Mouse (Mus musculus): ENCODE data around the gene Psmb2.

Psmb2 gene

GRCm38 (mm10) chr4:126707439-126707826, 30.0 kb downstream of the Psmb2 start:
- in situ Hi-C loops (cut with MboI; ENCODE audit: unreplicated experiment in 2 of 2), result no loop called here

GRCm38 (mm10) chr4:126732111-126732510, 54.7 kb downstream of the Psmb2 start:
- in situ Hi-C loops (cut with MboI; ENCODE audit: unreplicated experiment in 2 of 2), result loop anchor here in 1 of 2 experiments (25.0 kb wide), 1 partner anchor 505 kb away; the partner anchor contains the start of gene Smim12

GRCm38 (mm10) chr4:126732531-126733380, 55.3 kb downstream of the Psmb2 start:
- in situ Hi-C loops (cut with MboI; ENCODE audit: unreplicated experiment in 2 of 2), result loop anchor here in 1 of 2 experiments (25.0 kb wide), 1 partner anchor 505 kb away; the partner anchor contains the start of gene Smim12

GRCm38 (mm10) chr4:126734001-126734603, 56.7 kb downstream of the Psmb2 start:
- in situ Hi-C loops (cut with MboI; ENCODE audit: unreplicated experiment in 2 of 2), result loop anchor here in 1 of 2 experiments (25.0 kb wide), 1 partner anchor 503 kb away; the partner anchor contains the start of gene Smim12

- in situ Hi-C loops (cut with MboI; ENCODE audit: unreplicated experiment in 2 of 2), result loop anchor here (5.0 to 25.0 kb wide), 2 partner anchors 128 to 502 kb away; partner anchors contain the start of genes 5730409E04Rik (in 1 of the 2) and Smim12 (in 1 of the 2)
These were observed 57.4 kb downstream of the Psmb2 start for GRCm38 (mm10) chr4:126734700-126735381.

- in situ Hi-C loops (cut with MboI; ENCODE audit: unreplicated experiment in 2 of 2), result loop anchor here (5.0 to 25.0 kb wide), 2 partner anchors 128 to 502 kb away; partner anchors contain the start of genes 5730409E04Rik (in 1 of the 2) and Smim12 (in 1 of the 2)
These were observed 58.1 kb downstream of the Psmb2 start for GRCm38 (mm10) chr4:126735382-126736000.

- in situ Hi-C loops (cut with MboI; ENCODE audit: unreplicated experiment in 2 of 2), result loop anchor here (5.0 to 25.0 kb wide), 2 partner anchors 129 to 501 kb away; partner anchors contain the start of genes 5730409E04Rik (in 1 of the 2) and Smim12 (in 1 of the 2)
These were observed 58.6 kb downstream of the Psmb2 start, which contains the start of gene Tfap2e for GRCm38 (mm10) chr4:126736001-126736414. Tfap2e (minus strand) TSS chr4:126736240.

GRCm38 (mm10) chr4:126739966-126740676, 62.7 kb downstream of the Psmb2 start:
- in situ Hi-C loops (cut with MboI; ENCODE audit: unreplicated experiment in 2 of 2), result loop anchor here (5.0 to 25.0 kb wide), 3 partner anchors 133 to 497 kb away; partner anchors contain the start of genes 5730409E04Rik (in 1 of the 2) and Smim12 (in 1 of the 2)

GRCm38 (mm10) chr4:126741448-126741847, 64.0 kb downstream of the Psmb2 start:
- in situ Hi-C loops (cut with MboI; ENCODE audit: unreplicated experiment in 2 of 2), result loop anchor here in 1 of 2 experiments (5.0 to 25.0 kb wide), 2 partner anchors 144 to 496 kb away; partner anchors contain the start of gene Smim12

- in situ Hi-C loops (cut with MboI; ENCODE audit: unreplicated experiment in 2 of 2), result loop anchor here in 1 of 2 experiments (5.0 to 25.0 kb wide), 2 partner anchors 146 to 494 kb away; partner anchors contain the start of gene Smim12
These were observed 65.5 kb downstream of the Psmb2 start for GRCm38 (mm10) chr4:126742976-126743375.

- in situ Hi-C loops (cut with MboI; ENCODE audit: unreplicated experiment in 2 of 2), result loop anchor here in 1 of 2 experiments (5.0 to 25.0 kb wide), 2 partner anchors 146 to 494 kb away; partner anchors contain the start of gene Smim12
These were observed 66.3 kb downstream of the Psmb2 start for GRCm38 (mm10) chr4:126743713-126744112.

- in situ Hi-C loops (cut with MboI; ENCODE audit: unreplicated experiment in 2 of 2), result loop anchor here (5.0 to 25.0 kb wide), 5 partner anchors 92 to 492 kb away; partner anchors contain the start of genes Clspn (in 2 of the 2) and Smim12 (in 1 of the 2)
These were observed 67.4 kb downstream of the Psmb2 start for GRCm38 (mm10) chr4:126744831-126745230.

- in situ Hi-C loops (cut with MboI; ENCODE audit: unreplicated experiment in 2 of 2), result loop anchor here (5.0 to 25.0 kb wide), 4 partner anchors 92 to 492 kb away; partner anchors contain the start of genes Clspn (in 2 of the 2) and Smim12 (in 1 of the 2)
These were observed 68.2 kb downstream of the Psmb2 start for GRCm38 (mm10) chr4:126745506-126746193.

- in situ Hi-C loops (cut with MboI; ENCODE audit: unreplicated experiment in 2 of 2), result loop anchor here (5.0 to 25.0 kb wide), 4 partner anchors 91 to 491 kb away; partner anchors contain the start of genes Clspn (in 2 of the 2) and Smim12 (in 1 of the 2)
These were observed 68.9 kb downstream of the Psmb2 start for GRCm38 (mm10) chr4:126746194-126746840.

- in situ Hi-C loops (cut with MboI; ENCODE audit: unreplicated experiment in 2 of 2), result loop anchor here (5.0 to 25.0 kb wide), 4 partner anchors 89 to 489 kb away; partner anchors contain the start of genes Clspn (in 2 of the 2) and Smim12 (in 1 of the 2)
These were observed 71.0 kb downstream of the Psmb2 start for GRCm38 (mm10) chr4:126748381-126748780.

- in situ Hi-C loops (cut with MboI; ENCODE audit: unreplicated experiment in 2 of 2), result loop anchor here (5.0 to 25.0 kb wide), 4 partner anchors 88 to 488 kb away; partner anchors contain the start of genes Clspn (in 2 of the 2) and Smim12 (in 1 of the 2)
These were observed 72.1 kb downstream of the Psmb2 start for GRCm38 (mm10) chr4:126749553-126749952.
